Mouse (Mus musculus) heart, postnatal 0 days (tissue): ENCODE results near the gene Usp53. TPM values are rescaled to one million over a fixed set of nuclear protein-coding genes. Genes with fewer than 3 reads are reported as not detected.

Experiments used
- ATAC-seq: fragments of 200-750 bp; cut with Nextera tagmentation; 2 replicates; pipeline ENCODE4 v1.8.0; 2017; ENCODE audit warnings: low read depth, moderate number of reproducible peaks, moderate library complexity; ENCODE audit not compliant: insufficient read depth
- DNase-seq: peaks from one replicate; pipeline ENCODE4 v3.0.0-alpha.2; 2016; ENCODE audit warnings: low spot score
- H3K27ac ChIP-seq: fragments of 300-500 bp; sonication (generic); 2 replicates; pipeline ENCODE4 v1.5.1; 2014; ENCODE audit warnings: low read depth, mild to moderate bottlenecking
- H3K27me3 ChIP-seq: fragments of 300-500 bp; sonication (generic); 2 replicates; pipeline ENCODE4 v1.6.1; 2014; ENCODE audit warnings: low read length, mixed read lengths; ENCODE audit not compliant: control insufficient read depth, insufficient read depth
- H3K36me3 ChIP-seq: fragments of 300-500 bp; sonication (generic); replicated peaks from 2 replicates; pipeline ENCODE4 v1.6.1; 2014; ENCODE audit warnings: low read length, mixed read lengths; ENCODE audit not compliant: control insufficient read depth, insufficient read depth
- H3K4me1 ChIP-seq: fragments of 300-500 bp; sonication (generic); 2 replicates; pipeline ENCODE4 v1.6.1; 2014; ENCODE audit warnings: antibody characterized with exemption; ENCODE audit not compliant: control insufficient read depth, insufficient read depth
- H3K4me2 ChIP-seq: fragments of 300-500 bp; sonication (generic); 2 replicates; pipeline ENCODE4 v1.6.1; 2014; ENCODE audit warnings: low read depth, mild to moderate bottlenecking, low read length, moderate library complexity
- H3K4me3 ChIP-seq: fragments of 300-500 bp; sonication (generic); 2 replicates; pipeline ENCODE4 v1.5.1; 2014; ENCODE audit warnings: low read depth, low read length
- H3K9ac ChIP-seq: fragments of 300-500 bp; sonication (generic); replicated peaks from 2 replicates; pipeline ENCODE4 v1.6.1; 2014; ENCODE audit warnings: low read depth, low read length, mixed read lengths
- H3K9me3 ChIP-seq: fragments of 300-500 bp; sonication (generic); replicated peaks from 2 replicates; pipeline ENCODE4 v1.6.1; 2016; ENCODE audit warnings: low read length; ENCODE audit not compliant: control insufficient read depth
- CTCF ChIP-seq: IDR thresholded peaks from 2 replicates; pipeline ENCODE4 v1.5.1; 2016; ENCODE audit warnings: antibody characterized with exemption, control low read depth, low read depth
- EP300 ChIP-seq: IDR thresholded peaks from 2 replicates; pipeline ENCODE4 v1.6.1; 2016; ENCODE audit warnings: antibody characterized with exemption, low read depth
- WGBS: fragments of 180-500 bp; shearing (Covaris S2); extraction: QIAGEN DNeasy Blood & Tissue Kit; methylation state at CpG from one replicate; pipeline ENCODE4 v1.1.7; 2014; 5-methylcytosine and 5-hydroxymethylcytosine counted together
- polyA plus RNA-seq: library from polyadenylated mRNA; unstranded; fragments of >200 nt; fragmentation: Nextera tagmentation; extraction: Ambion mirVana; gene quantifications from 2 replicates; pipeline ENCODE4 v1.2.1, GENCODE M21; 2015
- total RNA-seq: library from RNA; depleted of rRNA; stranded (reverse); fragments of >200 nt; gene quantifications from 2 replicates; pipeline ENCODE4 v1.2.3, GENCODE M21; 2014; ENCODE audit warnings: low replicate concordance

The Usp53 gene
- total and polyA plus RNA-seq, 2 experiments from 2014 or later: 7.4 to 10.0 TPM

- 91% methylated on average over 14 of the region's 14 CpGs for WGBS
- DNase-seq (no peak), ATAC-seq (no peak)
- TF ChIP-seq EP300: no peak
- TF ChIP-seq CTCF: no peak
- Histone ChIP-seq H3K27ac (no peak overlapping the region), H3K9me3 (no peaks in the 10 kb centered on the region), H3K4me2 (no peak overlapping the region), H3K36me3 (peaks cover 29% of the 10 kb centered on the region), H3K4me3 (no peak overlapping the region), H3K9ac (no peak overlapping the region), H3K4me1 (no peaks in the 10 kb centered on the region), H3K27me3 (no peaks in the 10 kb centered on the region)
Measured at GRCm38 (mm10) chr3:123013476-123013875, 29.2 kb upstream of the Usp53 start.

GRCm38 (mm10) chr3:123009417-123009816, 25.1 kb upstream of the Usp53 start:
- Histone ChIP-seq H3K9ac (no peak overlapping the region), H3K36me3 (peaks cover 39% of the 10 kb centered on the region), H3K27ac (no peak overlapping the region), H3K9me3 (no peaks in the 10 kb centered on the region), H3K27me3 (no peaks in the 10 kb centered on the region), H3K4me3 (no peak overlapping the region), H3K4me1 (no peaks in the 10 kb centered on the region), H3K4me2 (no peak overlapping the region)
- DNase-seq (no peak), ATAC-seq (no peak)
- TF ChIP-seq CTCF: no peak
- no peak for TF ChIP-seq EP300
- WGBS: 48% methylated on average over 6 of the region's 6 CpGs

- Histone ChIP-seq H3K9ac (no peak overlapping the region), H3K4me2 (no peak overlapping the region), H3K36me3 (peaks cover 27% of the 10 kb centered on the region), H3K9me3 (no peaks in the 10 kb centered on the region), H3K27ac (no peak overlapping the region), H3K27me3 (no peaks in the 10 kb centered on the region), H3K4me1 (peaks cover 4% of the 10 kb centered on the region; the same call in 1 of the 2 replicates), H3K4me3 (no peak overlapping the region)
- 63% methylated on average over 10 of the region's 10 CpGs for WGBS
- TF ChIP-seq CTCF (no peak), EP300 (no peak)
- DNase-seq (no peak), ATAC-seq (no peak)
Measured at GRCm38 (mm10) chr3:123007386-123007785, 23.1 kb upstream of the Usp53 start.

- TF ChIP-seq EP300: no peak
- no peak for TF ChIP-seq CTCF
- ATAC-seq (no peak), DNase-seq (no peak)
- H3K27ac ChIP-seq: no peak overlapping the region
- H3K4me3 ChIP-seq: no peak overlapping the region
- peaks cover 6% of the 10 kb centered on the region for H3K36me3 ChIP-seq
- H3K4me2 ChIP-seq: no peak overlapping the region
- H3K27me3 ChIP-seq: no peaks in the 10 kb centered on the region
- peaks cover 8% of the 10 kb centered on the region; the same call in 1 of the 2 replicates for H3K4me1 ChIP-seq
- H3K9me3 ChIP-seq: no peaks in the 10 kb centered on the region
- 62% methylated on average over 3 of the region's 3 CpGs for WGBS
- no peak overlapping the region for H3K9ac ChIP-seq
Measured at GRCm38 (mm10) chr3:123001053-123001452, 16.7 kb upstream of the Usp53 start.

- Histone ChIP-seq H3K4me3 (no peak overlapping the region), H3K27me3 (no peaks in the 10 kb centered on the region), H3K9me3 (no peaks in the 10 kb centered on the region), H3K9ac (no peak overlapping the region), H3K4me1 (peaks cover 8% of the 10 kb centered on the region; the same call in 1 of the 2 replicates), H3K4me2 (no peak overlapping the region), H3K36me3 (no peaks in the 10 kb centered on the region), H3K27ac (no peak overlapping the region)
- TF ChIP-seq CTCF: no peak
- no peak for TF ChIP-seq EP300
- no peak for DNase-seq
- 64% methylated on average over 8 of the region's 8 CpGs for WGBS
- no peak for ATAC-seq
Measured at GRCm38 (mm10) chr3:122998511-122998910, 14.2 kb upstream of the Usp53 start.

- Histone ChIP-seq H3K27ac (no peak overlapping the region), H3K9ac (no peak overlapping the region), H3K27me3 (no peaks in the 10 kb centered on the region), H3K4me1 (no peaks in the 10 kb centered on the region), H3K4me3 (no peak overlapping the region), H3K36me3 (no peaks in the 10 kb centered on the region), H3K4me2 (no peak overlapping the region), H3K9me3 (no peaks in the 10 kb centered on the region)
- ATAC-seq: no peak
- WGBS: 88% methylated on average over 1 of the region's 1 CpGs
- TF ChIP-seq EP300 (no peak), CTCF (no peak)
- DNase-seq: no peak
Measured at GRCm38 (mm10) chr3:122996968-122997367, 12.7 kb upstream of the Usp53 start.
